Mouse (Mus musculus): Measurements from ENCODE around the gene Invs.

DNA sequence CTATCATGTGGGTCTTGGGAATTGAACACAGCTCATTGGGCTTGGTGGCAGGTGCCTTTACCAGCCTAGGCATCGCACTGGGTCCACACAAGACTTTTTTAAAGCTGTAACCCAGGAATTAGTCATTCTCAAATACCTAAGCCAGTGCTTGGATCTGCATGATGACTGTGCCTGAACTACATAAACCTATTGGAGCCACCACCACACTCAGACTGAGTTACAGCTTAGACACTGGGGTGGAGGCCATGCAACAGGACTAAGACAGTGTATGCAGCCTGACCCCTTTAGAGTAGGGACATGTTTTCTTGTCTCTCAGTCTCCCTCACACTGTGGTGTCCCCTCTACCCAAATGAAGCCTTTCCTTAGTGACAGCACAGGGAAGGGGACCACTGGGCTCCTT, 143.1 kb downstream of the Invs start:
- TF ChIP-seq CTCF (IDR thresholded peaks at IDR 0.05; ENCODE audit: extremely low read depth, insufficient read depth, low read length) (no peak), POLR2A (IDR thresholded peaks at IDR 0.05; ENCODE audit: extremely low read depth, insufficient read depth, low read length) (no peak)
